ENCODE assay signal across 23 mouse cellular contexts in the genomic region with DNA sequence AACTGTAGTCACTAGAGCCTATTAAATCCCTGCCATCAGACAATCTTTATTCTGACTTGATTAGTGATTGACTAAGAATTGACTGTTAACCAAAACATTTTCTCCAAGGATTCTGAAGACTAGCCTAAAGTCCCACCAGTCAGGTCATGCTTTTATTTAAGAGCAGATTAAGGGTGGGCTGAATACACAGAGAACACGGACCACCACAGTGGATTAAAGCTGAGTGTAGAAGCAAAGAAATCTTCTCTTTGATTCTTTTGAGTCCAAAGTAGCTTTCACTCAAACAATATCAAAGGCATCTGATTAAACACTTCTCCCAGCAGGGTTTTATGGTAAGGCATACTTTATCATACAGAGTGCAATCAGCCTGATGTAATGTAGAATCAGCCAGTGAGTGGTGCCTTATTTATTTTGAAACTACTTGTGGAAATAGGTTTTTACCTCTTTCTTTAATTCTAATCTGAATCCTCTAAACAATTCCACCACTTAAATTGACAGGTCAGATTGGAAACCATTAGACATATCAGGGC.
DNase-seq lines count a peak whose midpoint lies in the region; ATAC-seq and TF ChIP-seq lines count a peak whose summit lies in the region.
"Had no signal": no experiment of that assay in that cellular context is flagged by ENCODE, and none has a peak within 500 bp of the region (broad histone marks: within the 10 kb centered on the region; RNA-seq: fewer than 3 reads in every experiment).

No protein-coding gene starts in this region.

- 0 out of 2 replicates have a peak, but pooled peaks cover 6% of the 10 kb centered on the region for H3K4me1 ChIP-seq in forebrain, embryonic 13.5 days
- H3K4me1 ChIP-seq in forebrain, embryonic 10.5 days, result peaks cover 31% of the 10 kb centered on the region
- H3K4me1 ChIP-seq in midbrain, embryonic 13.5 days (replicated peaks), result peaks cover 22% of the 10 kb centered on the region
- H3K4me1 ChIP-seq in midbrain, postnatal 0 days (ENCODE audit: insufficient read depth, low read length), result 0 out of 2 replicates have a peak, but pooled peaks cover 2% of the 10 kb centered on the region
- H3K4me1 ChIP-seq: embryonic facial prominence, embryonic 15.5 days; heart, embryonic 13.5 days; hindbrain, embryonic 15.5 days had no signal

- H3K9me3 ChIP-seq in forebrain, embryonic 13.5 days (replicated peaks), result no peaks in the 10 kb centered on the region
- no peaks in the 10 kb centered on the region for H3K9me3 ChIP-seq in forebrain, embryonic 10.5 days
- no peaks in the 10 kb centered on the region for H3K9me3 ChIP-seq in midbrain, embryonic 13.5 days
- no peaks in the 10 kb centered on the region for H3K9me3 ChIP-seq in midbrain, postnatal 0 days (ENCODE audit: low read length)
- H3K9me3 ChIP-seq: embryonic facial prominence, embryonic 15.5 days; heart, embryonic 13.5 days; hindbrain, embryonic 15.5 days had no signal

- H3K4me3 ChIP-seq in forebrain, embryonic 13.5 days, result no peak overlapping the region
- H3K4me3 ChIP-seq in forebrain, embryonic 10.5 days, result no peak overlapping the region
- H3K4me3 ChIP-seq in midbrain, embryonic 13.5 days (replicated peaks), result no peak overlapping the region
- H3K4me3 ChIP-seq in midbrain, postnatal 0 days (ENCODE audit: low read depth, low read length), result no peak overlapping the region
- H3K4me3 ChIP-seq: embryonic facial prominence, embryonic 15.5 days; erythroblast, embryonic 14.5 days; gastrocnemius, adult 2 months; heart, embryonic 13.5 days; hindbrain, embryonic 15.5 days had no signal

- no peak overlapping the region for H3K27ac ChIP-seq in forebrain, embryonic 13.5 days
- no peak overlapping the region for H3K27ac ChIP-seq in forebrain, embryonic 10.5 days
- H3K27ac ChIP-seq in midbrain, embryonic 13.5 days, result no peak overlapping the region
- H3K27ac ChIP-seq in midbrain, postnatal 0 days (ENCODE audit: low read depth, low read length), result no peak overlapping the region
- H3K27ac ChIP-seq: embryonic facial prominence, embryonic 15.5 days; gastrocnemius, adult 2 months; heart, embryonic 13.5 days; hindbrain, embryonic 15.5 days had no signal

- H3K9ac ChIP-seq in forebrain, embryonic 13.5 days, result no peak overlapping the region
- H3K9ac ChIP-seq in midbrain, embryonic 13.5 days (replicated peaks), result no peak overlapping the region
- H3K9ac ChIP-seq in midbrain, postnatal 0 days (replicated peaks; ENCODE audit: low read length, poor library complexity, severe bottlenecking), result no peak overlapping the region
- H3K9ac ChIP-seq: embryonic facial prominence, embryonic 15.5 days; heart, embryonic 13.5 days; hindbrain, embryonic 15.5 days had no signal

- peak; percentile 19 for DNase-seq in embryo, embryonic 10.5 days (ENCODE audit: low spot score)
- DNase-seq in embryo, embryonic 10 days (ENCODE audit: low spot score), result no peak
- no peak for DNase-seq in forebrain, embryonic 10.5 days (ENCODE audit: extremely low spot score, low spot score)
- no peak for DNase-seq in midbrain, postnatal 0 days (ENCODE audit: low spot score)
- DNase-seq in layer of hippocampus, postnatal 10 days (ENCODE audit: low spot score in 2 of 2), result no peak
- DNase-seq: adrenal gland, adult 8-10 months; adrenal gland, postnatal 36 days; B cell, adult 2 months; cerebellum, adult 11 months; cerebellum, adult 8-10 months; cerebellum, postnatal 14 days; gastrocnemius, adult 2 months; gastrocnemius, postnatal 25 days; heart, postnatal 36 days had no signal

- TF ChIP-seq CTCF in midbrain, postnatal 0 days (IDR thresholded peaks at IDR 0.05), result no peak

- H3K36me3 ChIP-seq in forebrain, embryonic 13.5 days (ENCODE audit: poor library complexity, severe bottlenecking), result no peaks in the 10 kb centered on the region
- H3K36me3 ChIP-seq in forebrain, embryonic 10.5 days (replicated peaks), result no peaks in the 10 kb centered on the region
- no peaks in the 10 kb centered on the region for H3K36me3 ChIP-seq in midbrain, embryonic 13.5 days
- H3K36me3 ChIP-seq in midbrain, postnatal 0 days (ENCODE audit: insufficient read depth, low read length), result no peaks in the 10 kb centered on the region
- H3K36me3 ChIP-seq: embryonic facial prominence, embryonic 15.5 days; G1E; heart, embryonic 13.5 days; hindbrain, embryonic 15.5 days had no signal

- no peaks in the 10 kb centered on the region for H3K27me3 ChIP-seq in forebrain, embryonic 13.5 days
- peaks cover 37% of the 10 kb centered on the region for H3K27me3 ChIP-seq in forebrain, embryonic 10.5 days (ENCODE audit: poor library complexity, severe bottlenecking)
- H3K27me3 ChIP-seq in midbrain, embryonic 13.5 days, result peaks cover 13% of the 10 kb centered on the region; the same call in 1 of the 2 replicates
- no peaks in the 10 kb centered on the region for H3K27me3 ChIP-seq in midbrain, postnatal 0 days (ENCODE audit: insufficient read depth, low read length)
- H3K27me3 ChIP-seq: embryonic facial prominence, embryonic 15.5 days; heart, embryonic 13.5 days; hindbrain, embryonic 15.5 days had no signal

- H3K4me2 ChIP-seq in forebrain, embryonic 13.5 days, result no peak overlapping the region
- no peak overlapping the region for H3K4me2 ChIP-seq in midbrain, embryonic 13.5 days (replicated peaks)
- no peak overlapping the region for H3K4me2 ChIP-seq in midbrain, postnatal 0 days (ENCODE audit: low read depth, low read length, poor library complexity, severe bottlenecking)
- H3K4me2 ChIP-seq: embryonic facial prominence, embryonic 15.5 days; heart, embryonic 13.5 days; hindbrain, embryonic 15.5 days had no signal

- 0% methylated on average over 1 of the region's 1 CpGs for WGBS in forebrain, embryonic 13.5 days
- WGBS in forebrain, embryonic 10.5 days, result 38% methylated on average over 1 of the region's 1 CpGs
- 2% methylated on average over 1 of the region's 1 CpGs for WGBS in midbrain, embryonic 13.5 days
- 5% methylated on average over 1 of the region's 1 CpGs for WGBS in midbrain, postnatal 0 days

- ATAC-seq in forebrain, embryonic 13.5 days, result peak; percentile 61; the same call in 1 of the 2 replicates
- ATAC-seq in midbrain, embryonic 13.5 days, result peak; percentile 59; the same call in 1 of the 2 replicates
- ATAC-seq in midbrain, postnatal 0 days (ENCODE audit: low FRiP score), result no peak
- ATAC-seq: CD4-positive, CD25-positive, alpha-beta regulatory T cell, adult 4 months; intestine, postnatal 0 days had no signal
